Mouse (Mus musculus) T-helper 17 cell (primary cell): ENCODE results near the gene Actr1b.
"Not testable (repeated sequence)": the region's sequence is repeated elsewhere in the genome, so short reads cannot be mapped to it uniquely, and the experiment has no call there.

Source experiments
- in situ Hi-C, 2 experiments: fragments of 300-600 bp; cut with MboI, MseI; formaldehyde crosslinking; loops; 1 replicate in 1 of 2; 2 replicates in 1 of 2; pipeline ENCODE4 v1.15.1; 2025; ENCODE audit warnings: high pct_unique_total_duplicates in 2 of 2

Gene Actr1b

GRCm38 (mm10) chr1:36707166-36707565, 7.1 kb downstream of the Actr1b start:
- in situ Hi-C loops, result loop anchor here in 1 of 2 experiments (5.0 kb wide), 1 partner anchor 60 kb away; no protein-coding TSS in a partner anchor

DNA sequence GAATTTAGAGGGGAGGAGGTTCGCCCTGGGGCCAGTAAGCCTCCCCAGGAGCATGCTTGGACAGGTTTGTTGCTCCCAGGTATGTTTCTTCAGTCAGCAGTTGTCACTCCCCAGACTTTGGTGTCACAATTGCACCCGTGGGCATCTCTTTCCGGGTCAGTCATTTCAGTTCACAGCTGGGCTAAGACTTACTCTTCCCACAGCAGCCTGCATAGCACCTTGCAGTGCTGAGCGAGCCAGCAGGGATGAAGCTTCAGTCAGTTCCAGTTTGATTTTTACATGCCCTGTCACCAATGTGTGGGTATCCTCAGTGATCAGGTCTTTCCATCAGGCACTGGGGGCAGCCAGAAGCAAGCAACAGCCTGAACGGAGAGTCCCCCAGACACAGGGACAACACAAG, 17.2 kb downstream of the Actr1b start:
- in situ Hi-C loops, result no loop called here

- in situ Hi-C loops, result no loop called here
Observed at GRCm38 (mm10) chr1:36696411-36696810, 17.8 kb downstream of the Actr1b start.

- in situ Hi-C loops, result loop anchor here in 1 of 2 experiments (5.0 kb wide), 1 partner anchor 77 kb away; no protein-coding TSS in a partner anchor
Observed at GRCm38 (mm10) chr1:36694871-36695270, 19.4 kb downstream of the Actr1b start.

DNA sequence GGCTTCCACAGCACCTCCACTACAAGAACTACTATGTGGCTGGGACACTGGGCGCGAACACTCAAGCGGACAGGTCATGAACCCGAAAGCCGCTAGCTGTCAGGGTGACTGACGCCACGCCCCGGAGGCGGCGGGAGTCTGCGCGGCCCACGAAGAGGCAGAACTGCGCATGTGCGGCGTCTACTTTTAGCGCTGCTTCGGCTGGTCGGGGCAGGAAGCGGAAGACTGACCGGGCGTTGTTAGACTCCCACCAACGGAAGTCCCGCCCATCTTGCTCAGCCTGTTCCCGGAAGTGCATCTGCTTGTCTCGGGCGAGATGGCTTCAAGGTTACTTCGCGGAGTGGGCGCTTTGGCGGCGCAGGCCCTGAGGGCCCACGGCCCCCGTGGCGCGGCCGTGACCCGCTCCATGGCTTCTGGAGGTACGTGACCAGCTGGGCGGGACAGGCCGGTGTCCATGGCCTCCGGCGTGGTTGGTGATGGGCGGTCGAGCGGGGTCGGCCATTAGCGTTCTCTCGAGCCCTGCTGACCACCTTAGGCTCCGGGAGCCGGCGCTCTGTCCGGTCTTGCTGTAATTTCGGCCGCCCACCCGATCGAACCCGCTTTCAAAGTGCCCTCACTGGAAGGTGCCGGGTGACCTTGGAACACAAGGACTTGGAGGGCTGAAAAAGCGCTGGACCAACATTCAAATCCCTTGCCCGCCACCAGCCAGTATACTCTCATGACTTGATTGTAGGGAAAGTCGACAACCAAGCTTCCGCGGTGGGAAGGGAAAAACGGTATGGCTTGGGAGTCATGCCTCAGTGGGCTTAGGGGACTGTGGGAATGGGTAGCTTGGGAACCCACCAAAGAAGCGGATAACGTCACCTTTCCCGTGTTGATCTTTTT, 22.7 kb downstream of the Actr1b start, which contains the start of gene Cox5b:
Cox5b (plus strand) TSS at position 179 of the 885 bp plus-strand sequence.
- in situ Hi-C loops, result loop anchor here in 1 of 2 experiments (5.0 kb wide), 1 partner anchor 81 kb away; no protein-coding TSS in a partner anchor

- in situ Hi-C loops, result loop anchor here in 1 of 2 experiments (5.0 kb wide), 1 partner anchor 82 kb away; no protein-coding TSS in a partner anchor
Observed at GRCm38 (mm10) chr1:36690671-36691235, 23.5 kb downstream of the Actr1b start.

- in situ Hi-C loops, result no loop called here
Observed at GRCm38 (mm10) chr1:36683810-36684467, 30.3 kb downstream of the Actr1b start.

- in situ Hi-C loops, result no loop called here
Observed at GRCm38 (mm10) chr1:36682620-36683355, 31.4 kb downstream of the Actr1b start, which contains the start of gene Fam178b. TSS of gene Fam178b (minus strand) at chr1:36683183.

DNA sequence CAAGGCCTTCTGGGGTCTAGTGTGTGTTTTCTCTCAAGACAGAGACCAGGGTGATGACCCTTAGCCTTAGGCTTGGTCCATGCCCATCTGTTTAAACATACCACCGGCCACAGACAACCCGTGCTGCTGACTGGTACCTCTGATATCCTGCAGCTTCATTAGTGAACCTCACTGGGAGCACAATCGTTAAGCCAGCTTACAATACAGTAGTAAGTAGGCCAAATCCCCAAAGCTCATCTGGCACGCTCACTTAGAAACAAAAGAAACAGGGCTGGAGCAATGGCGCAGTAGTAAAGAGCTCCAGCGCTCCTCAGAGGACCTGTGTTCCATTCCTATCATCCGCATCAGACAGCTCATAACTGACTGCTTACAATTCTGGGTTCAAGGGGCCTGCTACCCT, 33.3 kb downstream of the Actr1b start:
- in situ Hi-C loops, result no loop called here

DNA sequence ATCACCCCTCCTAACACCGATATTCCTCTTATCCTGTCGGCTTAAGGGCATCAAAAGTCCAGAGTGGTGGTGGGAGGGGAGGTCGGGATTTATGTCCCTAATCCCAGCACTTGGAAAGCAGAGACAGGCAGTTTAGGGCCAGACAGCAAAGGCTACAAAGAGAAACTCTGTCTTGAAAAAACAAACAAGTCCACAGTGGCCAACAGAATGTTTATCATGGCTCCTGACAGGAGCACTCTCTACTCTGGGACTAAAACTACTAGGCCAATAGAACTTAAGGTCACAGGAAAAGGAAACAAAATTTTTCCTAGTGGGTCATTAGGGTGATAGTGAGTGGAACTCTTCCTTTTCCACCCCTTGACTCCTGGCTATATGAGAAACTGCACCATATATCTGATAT, 39.3 kb downstream of the Actr1b start:
- in situ Hi-C loops, result loop anchor here in 1 of 2 experiments (5.0 kb wide), 1 partner anchor 77 kb away; no protein-coding TSS in a partner anchor

DNA sequence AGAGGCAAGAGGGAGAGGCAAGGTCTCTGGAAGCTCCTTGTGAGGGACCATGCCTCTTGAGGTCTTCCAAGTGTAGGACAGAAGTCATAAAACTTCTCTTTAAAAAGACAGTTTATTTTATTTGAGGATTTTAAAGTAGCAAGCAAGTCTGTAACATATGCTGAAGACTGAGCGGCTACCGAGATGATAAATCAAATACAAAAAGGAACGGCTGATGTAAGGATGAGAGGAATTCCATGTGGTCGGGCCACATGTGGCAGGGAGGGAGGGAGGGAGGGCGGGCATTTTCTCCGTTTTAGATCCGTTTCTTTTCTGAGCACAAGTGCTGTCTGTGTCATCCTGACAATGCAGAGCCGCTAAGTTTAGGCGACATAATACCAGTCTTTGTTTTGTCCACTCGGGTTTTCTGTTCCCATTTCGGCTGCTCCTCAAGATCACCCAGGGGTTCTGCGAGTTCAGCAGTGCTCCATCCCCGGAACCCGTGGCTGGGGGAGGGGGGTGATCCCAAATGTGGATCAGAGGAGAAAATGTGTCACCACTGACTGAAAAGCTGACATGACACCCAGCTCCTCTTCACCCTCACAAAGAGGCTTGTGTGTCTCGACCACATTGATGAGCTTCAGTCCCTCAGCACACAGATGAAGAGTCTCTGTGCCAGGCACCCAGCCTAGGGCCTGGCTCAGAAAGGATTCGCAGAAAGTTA, 41.4 kb downstream of the Actr1b start:
- in situ Hi-C loops, result no loop called here

DNA sequence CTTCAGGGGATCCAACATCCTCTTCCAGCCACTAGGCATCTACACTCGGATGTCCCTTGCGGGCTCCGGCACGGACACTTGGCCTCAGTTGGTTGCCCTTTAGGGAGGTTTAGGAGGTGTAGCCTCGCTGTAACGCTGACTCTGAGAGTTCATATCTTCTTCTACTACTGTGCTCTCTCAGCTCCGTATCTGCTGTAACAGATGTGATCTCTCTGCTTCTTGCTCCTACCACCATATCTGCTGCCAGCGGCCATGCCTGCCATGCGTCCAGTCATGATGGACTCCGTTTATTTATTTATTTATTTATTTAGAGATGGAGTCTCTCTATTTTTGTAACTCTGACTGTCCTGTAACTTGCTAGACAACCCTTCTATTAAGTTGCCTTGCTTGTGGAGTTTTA, 43.0 kb downstream of the Actr1b start:
- in situ Hi-C loops, result no loop called here

GRCm38 (mm10) chr1:36670256-36670655, 44.0 kb downstream of the Actr1b start:
- in situ Hi-C loops, result no loop called here

DNA sequence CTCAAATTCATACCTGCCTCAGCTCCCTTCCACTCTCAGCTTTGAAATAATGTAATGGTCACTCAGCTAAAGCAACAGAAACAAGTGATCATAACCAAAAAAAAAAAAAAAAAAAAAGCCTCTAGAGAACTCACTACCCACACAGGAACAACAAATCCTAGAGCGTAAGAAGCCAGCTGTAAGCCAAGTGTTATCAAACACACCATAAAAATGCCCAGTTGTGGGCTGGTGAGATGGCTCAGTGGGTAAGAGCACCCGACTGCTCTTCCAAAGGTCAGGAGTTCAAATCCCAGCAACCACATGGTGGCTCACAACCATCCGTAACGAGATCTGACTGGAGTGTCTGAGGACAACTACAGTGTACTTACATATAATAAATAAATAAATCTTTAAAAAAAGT, 46.2 kb downstream of the Actr1b start:
- in situ Hi-C loops, result not testable (repeated sequence)

- in situ Hi-C loops, result no loop called here
Observed at GRCm38 (mm10) chr1:36665934-36666333, 48.3 kb downstream of the Actr1b start.

- in situ Hi-C loops, result no loop called here
Observed at GRCm38 (mm10) chr1:36665165-36665723, 49.0 kb downstream of the Actr1b start.

GRCm38 (mm10) chr1:36664457-36664856, 49.8 kb downstream of the Actr1b start:
- in situ Hi-C loops, result no loop called here

DNA sequence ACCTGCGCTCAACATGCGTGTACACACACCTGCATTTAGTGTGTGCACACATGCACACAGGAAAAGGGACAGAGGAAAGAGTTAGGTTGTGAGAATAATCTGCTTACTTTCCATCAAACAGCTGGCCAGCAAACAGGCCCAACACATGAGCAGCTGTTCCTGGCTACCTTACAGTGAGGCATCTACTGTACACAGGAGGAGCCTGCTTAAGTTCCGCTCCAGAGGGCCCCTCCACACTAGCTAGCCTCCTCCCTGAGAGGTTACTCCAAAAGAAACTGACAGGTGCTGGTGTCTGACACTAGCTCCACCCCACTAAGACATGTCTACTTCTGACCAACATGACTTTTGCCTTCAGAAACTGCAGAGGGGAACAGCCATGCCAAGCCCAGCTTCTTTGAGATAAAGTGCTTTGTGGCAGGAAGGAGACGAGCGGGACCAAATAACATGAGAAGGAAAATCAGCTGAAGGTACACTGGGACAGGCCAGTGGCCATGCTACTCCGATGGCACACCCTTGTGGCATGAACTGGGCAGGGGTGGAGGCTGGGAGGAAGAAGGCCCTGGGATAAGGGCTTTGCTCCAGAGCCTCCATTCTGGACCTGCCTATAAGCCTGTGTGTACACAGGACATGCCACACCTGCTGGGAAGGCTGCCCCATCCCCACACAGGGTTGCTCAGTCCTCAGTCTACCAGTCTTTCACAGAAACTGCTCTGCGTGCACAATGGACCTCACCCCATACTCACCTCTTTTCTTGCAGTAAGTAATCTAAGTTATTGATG, 55.4 kb downstream of the Actr1b start:
- in situ Hi-C loops, result no loop called here

DNA sequence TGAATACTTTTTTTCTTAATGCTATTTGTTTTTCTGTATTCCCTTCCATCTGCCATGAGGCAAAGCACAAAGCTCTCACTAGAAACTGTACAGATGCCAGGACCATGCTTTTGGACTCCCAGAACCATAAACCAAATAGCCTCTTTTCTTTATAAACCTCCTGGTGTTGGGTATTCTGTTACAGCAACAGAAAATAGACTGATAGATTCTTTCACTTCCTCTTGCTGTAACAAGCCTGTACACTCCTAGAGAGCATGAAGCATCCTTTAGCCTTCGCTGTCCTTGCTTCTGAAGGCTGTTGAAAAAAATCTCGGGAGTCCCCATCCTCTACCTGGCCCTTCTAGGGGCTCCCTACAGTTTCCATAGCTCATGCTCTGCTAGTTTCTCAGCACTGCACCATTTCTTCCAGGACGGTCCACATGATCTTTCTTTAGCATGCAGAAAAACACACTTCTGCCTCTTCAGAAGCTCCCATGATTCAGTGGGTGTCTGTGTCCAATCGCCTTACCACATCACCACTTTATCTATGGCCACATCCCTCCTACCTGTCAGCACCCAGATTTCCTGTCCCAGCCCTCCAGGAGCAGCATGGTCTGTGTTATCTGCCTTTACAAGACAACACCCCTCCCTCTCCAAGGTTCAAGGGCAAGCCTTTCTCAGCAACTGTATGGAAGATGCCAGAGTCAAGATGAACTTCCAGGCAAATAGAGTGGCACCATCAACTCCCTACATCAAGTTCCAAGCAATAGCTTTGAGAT, 56.4 kb downstream of the Actr1b start:
- in situ Hi-C loops, result no loop called here
